Mouse (Mus musculus) brain, embryonic 14.5 days (tissue): Measurements from ENCODE around the gene Anks1b. TPM values are rescaled to one million over a fixed set of nuclear protein-coding genes. Genes with fewer than 3 reads are reported as not detected.

Source experiments
- DNase-seq: peaks from one replicate; pipeline ENCODE4 v3.0.0-alpha.2; 2011; ENCODE audit warnings: low read depth
- CTCF ChIP-seq: fragments of 200-500 bp; IDR thresholded peaks from 2 replicates; pipeline ENCODE4 v1.5.1; 2012; ENCODE audit warnings: inconsistent platforms, mild to moderate bottlenecking, moderate library complexity, borderline replicate concordance; ENCODE audit not compliant: insufficient read depth, insufficient read length; ENCODE audit errors: extremely low read depth
- POLR2A ChIP-seq: fragments of 200-500 bp; IDR thresholded peaks from 2 replicates; pipeline ENCODE4 v1.6.1; 2012; ENCODE audit warnings: mild to moderate bottlenecking, inconsistent platforms, borderline replicate concordance; ENCODE audit not compliant: poor library complexity, insufficient read depth, insufficient read length, severe bottlenecking; ENCODE audit errors: extremely low read depth
- polyA plus RNA-seq: library from polyadenylated mRNA; depleted of rRNA; stranded (reverse); fragments of >200 nt; gene quantifications from 2 replicates; pipeline ENCODE4 v1.2.3, GENCODE M21; 2012

Gene Anks1b
- polyA plus RNA-seq, 1 experiment = 67.7 TPM

- TF ChIP-seq CTCF = no peak
- TF ChIP-seq POLR2A = no peak
- peak; percentile 71 for DNase-seq
Observed at GRCm38 (mm10) chr10:90370751-90371150, 497.4 kb downstream of the Anks1b start.

DNA sequence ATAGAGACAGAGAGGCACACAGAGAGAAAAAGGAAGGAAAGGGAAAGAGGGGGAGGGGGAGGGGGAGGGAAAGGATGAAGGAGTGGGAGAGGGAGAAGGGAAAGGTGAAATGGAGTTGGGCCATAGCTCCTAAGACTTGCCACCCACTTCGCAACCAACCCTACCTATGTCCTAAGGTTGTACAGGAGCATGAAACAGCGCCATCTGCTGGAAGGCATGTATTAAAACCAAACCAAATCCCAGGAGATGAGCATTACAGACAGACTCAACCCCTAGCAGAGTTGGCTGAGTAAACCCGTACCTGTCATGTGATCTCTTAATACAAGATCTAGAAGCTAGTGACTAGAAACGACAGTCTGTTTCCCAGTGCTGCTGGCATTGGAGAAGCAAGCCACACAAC, 500.2 kb downstream of the Anks1b start:
- DNase-seq = peak; percentile 52
- TF ChIP-seq CTCF = peak; percentile 55; the same call in 1 of the 2 replicates
- TF ChIP-seq POLR2A = no peak

- DNase-seq = no peak
Observed at GRCm38 (mm10) chr10:90376605-90377004, 503.3 kb downstream of the Anks1b start.

GRCm38 (mm10) chr10:90380062-90380461, 506.8 kb downstream of the Anks1b start:
- TF ChIP-seq POLR2A = no peak
- no peak for TF ChIP-seq CTCF
- no peak for DNase-seq

More at GRCm38 (mm10) chr10:90376605-90377004, 503.3 kb downstream of the Anks1b start:
- no peak for TF ChIP-seq POLR2A
- TF ChIP-seq CTCF = no peak

DNA sequence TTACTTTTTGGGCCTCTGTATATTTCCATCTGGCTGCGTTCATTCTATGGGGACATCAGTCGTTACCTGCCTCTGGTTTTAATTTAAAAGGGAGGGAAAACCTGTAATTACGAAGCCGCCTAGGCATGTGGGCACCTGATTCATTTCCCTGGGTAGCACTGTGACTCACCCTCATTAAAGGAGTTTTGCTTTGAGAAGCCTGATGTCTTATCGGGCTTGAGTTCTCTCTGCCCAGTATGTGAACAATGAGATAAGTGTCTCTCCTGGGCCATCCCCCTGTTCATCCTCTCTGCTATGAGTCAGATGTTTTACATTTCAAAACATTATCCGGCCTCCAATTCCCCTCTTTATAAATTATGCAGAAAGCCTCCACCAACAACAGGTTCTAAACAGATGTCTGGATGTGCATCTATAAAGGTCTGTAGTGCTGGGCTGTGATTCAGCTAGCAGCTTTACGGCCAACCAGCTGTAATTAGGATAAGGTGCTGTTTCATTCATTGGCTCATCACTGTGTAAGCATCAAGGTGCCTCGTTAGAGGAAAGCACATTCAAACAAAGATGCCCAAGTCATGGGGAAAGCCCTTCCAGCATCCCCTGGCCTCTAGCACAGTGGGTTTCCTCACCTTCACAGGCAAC, 507.5 kb downstream of the Anks1b start:
- DNase-seq = peak; percentile 66
- TF ChIP-seq CTCF (no peak), POLR2A (no peak)

DNA sequence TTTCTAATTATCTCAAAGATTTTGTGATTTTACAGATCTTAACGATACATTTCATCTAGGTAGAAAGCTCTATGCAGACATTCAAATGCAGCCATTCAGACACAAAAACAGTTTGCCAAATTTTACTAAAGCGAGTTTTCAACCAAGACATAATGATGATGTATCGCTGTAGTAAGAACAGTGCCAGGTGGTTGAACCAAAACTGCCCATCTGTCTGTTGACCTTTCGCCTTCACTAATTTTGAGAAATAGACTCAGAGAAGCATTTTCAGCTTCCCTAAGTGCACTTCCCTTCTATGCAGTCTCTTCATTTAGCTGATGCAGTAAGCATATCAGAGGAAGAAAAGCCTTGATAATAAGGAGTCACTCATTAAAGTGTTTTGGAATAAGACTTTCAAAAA, 527.1 kb downstream of the Anks1b start:
- peak; percentile 11 for DNase-seq
- TF ChIP-seq POLR2A (no peak), CTCF (no peak)

GRCm38 (mm10) chr10:90408484-90408883, 535.2 kb downstream of the Anks1b start:
- no peak for DNase-seq

DNA sequence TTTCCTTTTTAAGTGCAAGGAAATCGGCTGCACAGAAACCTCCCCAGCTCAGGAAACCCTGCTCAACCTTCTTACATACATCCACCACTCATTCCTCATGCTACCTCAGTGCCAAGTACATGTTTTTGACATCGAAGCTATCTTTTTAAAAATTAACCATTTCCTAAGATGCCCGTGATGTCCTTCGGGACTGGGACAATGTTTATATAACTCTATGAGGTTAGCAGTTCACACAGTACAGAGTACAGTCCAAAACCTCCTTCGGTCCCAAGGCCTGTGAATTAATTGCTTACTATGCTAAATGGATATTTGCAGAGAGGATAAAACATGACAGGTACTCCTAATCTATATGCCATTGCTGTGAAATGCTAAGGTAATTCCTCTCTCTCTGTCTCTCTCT, 558.2 kb downstream of the Anks1b start:
- DNase-seq = no peak
- TF ChIP-seq POLR2A = no peak
- TF ChIP-seq CTCF = no peak

More at GRCm38 (mm10) chr10:90408484-90408883, 535.2 kb downstream of the Anks1b start:
- TF ChIP-seq CTCF (no peak), POLR2A (no peak)

- peak; percentile 29 for DNase-seq
- TF ChIP-seq CTCF (no peak), POLR2A (no peak)
Observed at GRCm38 (mm10) chr10:90431974-90432373, 558.7 kb downstream of the Anks1b start.

DNA sequence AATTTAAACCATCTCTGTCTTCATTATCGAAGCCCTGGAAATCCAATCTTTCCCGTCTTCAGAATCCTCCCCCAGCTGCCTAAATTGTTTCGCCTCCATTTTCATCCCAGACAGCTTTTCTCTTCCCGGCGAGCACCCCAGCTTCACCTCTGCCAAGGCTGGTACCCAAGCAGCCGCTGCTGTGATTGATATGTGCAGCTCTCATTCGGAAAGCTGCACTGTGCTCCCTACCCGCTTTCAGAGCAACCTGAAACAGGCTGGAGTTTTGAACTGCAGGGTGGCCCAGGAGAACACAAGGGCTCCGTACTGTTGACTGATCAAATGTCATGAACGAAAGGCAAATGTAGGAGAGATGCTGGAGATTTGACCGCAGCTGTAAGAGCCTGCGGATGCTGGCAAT, 559.2 kb downstream of the Anks1b start:
- DNase-seq = peak; percentile 26

GRCm38 (mm10) chr10:90441036-90441435, 567.7 kb downstream of the Anks1b start:
- no peak for DNase-seq
- TF ChIP-seq CTCF (no peak), POLR2A (no peak)

More for the DNA sequence above, 559.2 kb downstream of the Anks1b start:
- TF ChIP-seq POLR2A = no peak
- no peak for TF ChIP-seq CTCF

- no peak for DNase-seq
- TF ChIP-seq POLR2A (no peak), CTCF (no peak)
Observed at GRCm38 (mm10) chr10:90441656-90442055, 568.3 kb downstream of the Anks1b start.

DNA sequence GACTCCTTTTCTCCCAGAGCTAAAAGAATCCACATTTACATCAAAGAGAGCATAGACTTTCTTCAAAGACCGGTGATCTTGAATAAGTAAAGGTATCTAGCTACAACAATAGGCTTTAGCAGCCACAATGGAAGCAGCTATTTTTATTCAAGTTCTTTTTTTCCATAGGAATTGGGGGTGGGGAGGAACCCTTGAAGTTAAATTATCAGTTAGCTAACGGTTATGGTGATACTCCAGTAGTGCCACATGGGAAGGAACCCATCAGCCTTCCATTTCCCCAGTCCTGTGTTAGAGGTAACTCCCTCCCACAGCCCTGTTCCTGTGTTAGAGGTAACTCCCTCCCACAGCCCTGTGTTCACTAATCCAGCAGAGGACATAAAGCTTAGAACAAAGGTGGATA, 591.6 kb downstream of the Anks1b start:
- DNase-seq = no peak
- no peak for TF ChIP-seq CTCF
- TF ChIP-seq POLR2A = no peak

DNA sequence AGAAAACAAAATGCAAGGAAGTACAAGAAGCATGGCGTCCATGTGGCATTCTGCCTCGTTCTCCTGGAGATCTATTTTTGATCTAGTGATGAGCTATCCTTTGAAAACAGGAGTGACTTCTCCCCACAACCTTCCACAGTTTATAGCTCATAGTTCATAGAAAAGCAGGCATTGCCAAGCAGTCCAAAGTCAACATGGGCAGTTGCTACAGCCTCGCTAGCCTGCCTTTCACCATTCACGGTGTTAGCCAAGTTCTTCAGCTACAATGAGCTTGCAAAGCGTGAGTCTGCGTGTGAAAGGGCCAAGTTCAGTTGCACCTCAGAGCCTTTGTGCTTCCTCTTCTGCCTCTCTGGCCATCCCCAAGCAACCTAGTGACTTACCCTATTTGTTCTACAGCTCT, 592.1 kb downstream of the Anks1b start:
- TF ChIP-seq POLR2A = no peak
- TF ChIP-seq CTCF = no peak
- no peak for DNase-seq
